Mouse (Mus musculus) ES-E14 (cell line): ENCODE results near the gene Rnf166. TPM values are rescaled to one million over a fixed set of nuclear protein-coding genes. Genes with fewer than 3 reads are reported as not detected.

Experiments
- DNase-seq: peaks from one replicate; pipeline ENCODE4 v3.0.0-alpha.2; 2013; ENCODE audit warnings: low read depth, low spot score
- H3K27ac ChIP-seq: 2 replicates; pipeline ENCODE4 v1.5.1; 2012; ENCODE audit warnings: low read depth, mild to moderate bottlenecking, low read length, moderate library complexity, mixed read lengths; ENCODE audit not compliant: poor library complexity, insufficient read depth, severe bottlenecking
- H3K36me3 ChIP-seq: 2 replicates; pipeline ENCODE4 v1.6.1; 2012; ENCODE audit warnings: mild to moderate bottlenecking, low read length, moderate library complexity, mixed read lengths; ENCODE audit not compliant: control insufficient read depth, poor library complexity, insufficient read depth, severe bottlenecking
- H3K4me1 ChIP-seq, 2 experiments: fragments of 150-350 bp in 1 of 2; sonication (generic) in 1 of 2; 2 replicates each; pipeline ENCODE4 v1.6.1; 2012; ENCODE audit warnings: low read length in 2 of 2, mild to moderate bottlenecking in 1 of 2, mixed read lengths in 1 of 2; ENCODE audit not compliant: control insufficient read depth in 2 of 2, insufficient read depth in 2 of 2, poor library complexity in 1 of 2
- H3K4me3 ChIP-seq, 2 experiments: fragments of 150-350 bp in 1 of 2; sonication (generic) in 1 of 2; 2 replicates each; pipeline ENCODE4 v1.5.1; 2012; ENCODE audit warnings: low read length in 2 of 2, low read depth in 1 of 2, mild to moderate bottlenecking in 1 of 2, mixed read lengths in 1 of 2; ENCODE audit not compliant: insufficient read depth in 1 of 2, poor library complexity in 1 of 2, severe bottlenecking in 1 of 2
- H3K9ac ChIP-seq: 2 replicates; pipeline ENCODE4 v1.6.1; 2012; ENCODE audit warnings: low read depth, mild to moderate bottlenecking, low read length, mixed read lengths; ENCODE audit not compliant: poor library complexity, insufficient read depth, severe bottlenecking
- H3K9me3 ChIP-seq: fragments of 150-350 bp; sonication (generic); 2 replicates; pipeline ENCODE4 v1.6.1; 2012; ENCODE audit warnings: low read depth, mild to moderate bottlenecking, low read length; ENCODE audit not compliant: control insufficient read depth, insufficient read depth
- CHD2 ChIP-seq: IDR thresholded peaks from 2 replicates; pipeline ENCODE4 v1.6.1; 2014; ENCODE audit warnings: mild to moderate bottlenecking, low read depth, low read length, inconsistent platforms
- HCFC1 ChIP-seq: IDR thresholded peaks from 2 replicates; pipeline ENCODE4 v1.6.1; 2012; ENCODE audit warnings: low read length, inconsistent platforms, borderline replicate concordance; ENCODE audit not compliant: insufficient read depth
- MAFK ChIP-seq: IDR thresholded peaks from 2 replicates; pipeline ENCODE4 v1.6.1; 2014; ENCODE audit warnings: mild to moderate bottlenecking, low read depth, low read length, inconsistent platforms; ENCODE audit not compliant: insufficient read depth
- ZC3H11A ChIP-seq: IDR thresholded peaks from 2 replicates; pipeline ENCODE4 v1.6.1; 2012; ENCODE audit warnings: low read depth, mild to moderate bottlenecking, inconsistent platforms, low read length, borderline replicate concordance
- ZNF384 ChIP-seq: IDR thresholded peaks from 2 replicates; pipeline ENCODE4 v1.6.1; 2012; ENCODE audit warnings: low read depth, low read length, inconsistent platforms
- in situ Hi-C, 2 experiments: fragments of 600-800 bp; cut with MboI; formaldehyde crosslinking; loops; one replicate each; pipeline ENCODE4 v1.15.1; 2025; ENCODE audit warnings: low sequenced_read_pairs in 2 of 2, inconsistent platforms in 1 of 2; ENCODE audit not compliant: unreplicated experiment in 2 of 2
- total RNA-seq: library from RNA; depleted of rRNA; stranded (reverse); fragments of 300-350 nt; gene quantifications from 2 replicates; pipeline ENCODE4 v1.2.3, GENCODE M21; 2012

Rnf166 gene
- total RNA-seq, 1 experiment = 10.8 TPM

DNA sequence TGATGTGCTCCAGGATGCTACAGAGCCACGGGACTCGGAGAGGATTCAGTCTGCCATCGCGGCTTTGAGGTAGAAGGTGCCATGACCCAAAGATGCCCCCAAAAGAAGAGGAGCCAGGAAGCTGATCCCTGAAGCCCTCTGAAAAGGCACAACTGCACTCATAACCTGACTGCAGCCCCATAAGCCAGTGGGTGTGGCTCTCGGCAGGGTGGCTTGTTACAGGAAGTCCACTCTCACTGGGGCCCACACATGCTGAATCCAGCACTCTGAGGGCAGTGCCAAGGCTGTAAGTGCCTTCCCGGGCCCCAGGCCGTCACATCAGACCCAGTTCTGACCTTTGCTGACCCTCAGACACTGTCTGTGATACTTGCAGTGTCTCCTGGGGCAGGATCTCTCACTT, 36.5 kb upstream of the Rnf166 start:
- H3K27ac ChIP-seq = no peak overlapping the region
- DNase-seq = no peak
- TF ChIP-seq MAFK = no peak
- TF ChIP-seq ZNF384 = no peak
- no peak for TF ChIP-seq ZC3H11A
- TF ChIP-seq CHD2 = no peak
- no peak for TF ChIP-seq HCFC1
- in situ Hi-C loops = no loop called here
- peaks cover 4 to 19% of the 10 kb centered on the region in 2 experiments; a peak in 3 of 4 replicates for H3K4me1 ChIP-seq
- no peak overlapping the region for H3K4me3 ChIP-seq
- H3K9ac ChIP-seq = no peak overlapping the region
- peaks cover 14% of the 10 kb centered on the region; the same call in 1 of the 2 replicates for H3K36me3 ChIP-seq
- H3K9me3 ChIP-seq = no peaks in the 10 kb centered on the region

- Histone ChIP-seq H3K9ac (no peak overlapping the region), H3K27ac (no peak overlapping the region), H3K4me1 (peaks cover 3 to 12% of the 10 kb centered on the region in 2 experiments; a peak in 2 of 4 replicates), H3K9me3 (no peaks in the 10 kb centered on the region), H3K36me3 (peaks cover 14% of the 10 kb centered on the region; the same call in 1 of the 2 replicates), H3K4me3 (no peak overlapping the region)
- TF ChIP-seq ZNF384 = no peak
- TF ChIP-seq HCFC1 = no peak
- no peak for TF ChIP-seq MAFK
- TF ChIP-seq ZC3H11A = no peak
- no peak for TF ChIP-seq CHD2
- no peak for DNase-seq
- in situ Hi-C loops = no loop called here
Measured at GRCm38 (mm10) chr8:122511552-122511951, 35.7 kb upstream of the Rnf166 start.

- H3K36me3 ChIP-seq = peaks cover 57% of the 10 kb centered on the region
- in situ Hi-C loops = no loop called here
- DNase-seq = peak; percentile 63
- H3K4me1 ChIP-seq = peaks cover 2 to 15% of the 10 kb centered on the region in 2 experiments; a peak in 1 of 4 replicates
- no peak overlapping the region for H3K9ac ChIP-seq
- H3K9me3 ChIP-seq = no peaks in the 10 kb centered on the region
- TF ChIP-seq ZC3H11A (peak; percentile 86; the same call in 1 of the 2 replicates), HCFC1 (0 out of 2 replicates have a peak, but pooled peaks have one; percentile 27), ZNF384 (no peak)
- H3K4me3 ChIP-seq = no peak overlapping the region
- H3K27ac ChIP-seq = no peak overlapping the region
Measured at GRCm38 (mm10) chr8:122500856-122501255, 25.0 kb upstream of the Rnf166 start.

DNA sequence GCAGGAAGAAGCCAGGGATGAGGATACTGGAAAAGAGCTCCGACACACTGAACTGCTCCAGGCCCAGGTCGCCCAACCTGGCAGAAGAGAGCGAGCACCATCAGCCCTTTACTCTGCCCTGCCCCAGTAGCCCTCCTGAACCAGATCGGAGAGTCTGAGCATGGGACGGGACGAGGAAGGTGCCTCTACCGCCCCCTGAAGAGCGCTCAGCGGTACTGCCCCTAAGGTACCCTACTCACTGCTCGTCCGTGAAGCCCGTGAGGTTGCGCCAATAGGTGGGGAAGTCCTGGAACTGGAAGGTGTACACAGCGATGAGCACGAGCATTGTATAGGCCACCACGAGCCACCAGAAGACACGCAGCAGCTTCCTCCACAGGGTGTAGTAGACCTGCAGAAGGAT, 22.0 kb upstream of the Rnf166 start:
- TF ChIP-seq CHD2 (no peak), MAFK (no peak), HCFC1 (no peak), ZC3H11A (no peak), ZNF384 (no peak)
- peak overlapping the region in 1 of 2 experiments; percentile 1; a peak in 1 of 4 replicates for H3K4me3 ChIP-seq
- peak; percentile 58 for DNase-seq
- H3K36me3 ChIP-seq = peaks cover 71% of the 10 kb centered on the region
- in situ Hi-C loops = no loop called here
- H3K27ac ChIP-seq = no peak overlapping the region; the same call in 1 of the 2 replicates
- H3K4me1 ChIP-seq = peaks cover 2 to 8% of the 10 kb centered on the region in 2 experiments; a peak in 1 of 4 replicates
- H3K9ac ChIP-seq = no peak overlapping the region
- no peaks in the 10 kb centered on the region for H3K9me3 ChIP-seq
